Mouse (Mus musculus) brown adipose tissue, adult 24 weeks (tissue): ENCODE data around the gene Prr14l. TPM values are rescaled to one million over a fixed set of nuclear protein-coding genes. Genes with fewer than 3 reads are reported as not detected.
"Not testable (repeated sequence)": the region's sequence is repeated elsewhere in the genome, so short reads cannot be mapped to it uniquely, and the experiment has no call there.

ENCODE experiments used
- H3K27ac ChIP-seq: fragments of 200-500 bp; replicated peaks from 2 replicates; pipeline ENCODE4 v1.5.1; 2012; ENCODE audit warnings: low read depth, mild to moderate bottlenecking, low read length
- H3K4me1 ChIP-seq: fragments of 200-500 bp; 2 replicates; pipeline ENCODE4 v1.6.1; 2012; ENCODE audit warnings: low read length, mixed read lengths; ENCODE audit not compliant: control insufficient read depth, insufficient read depth, insufficient read length
- H3K4me3 ChIP-seq: fragments of 200-500 bp; 2 replicates; pipeline ENCODE4 v1.5.1; 2012; ENCODE audit warnings: low read depth, mild to moderate bottlenecking, low read length, moderate library complexity; ENCODE audit not compliant: insufficient read depth
- polyA plus RNA-seq: library from polyadenylated mRNA; stranded (reverse); fragments of >200 nt; gene quantifications from 2 replicates; pipeline ENCODE4 v1.2.4, GENCODE M21; 2012; ENCODE audit not compliant: missing spikeins, insufficient read depth, insufficient read length

Gene Prr14l
- 2.8 and 3.6 TPM in 2 replicates for polyA plus RNA-seq

DNA sequence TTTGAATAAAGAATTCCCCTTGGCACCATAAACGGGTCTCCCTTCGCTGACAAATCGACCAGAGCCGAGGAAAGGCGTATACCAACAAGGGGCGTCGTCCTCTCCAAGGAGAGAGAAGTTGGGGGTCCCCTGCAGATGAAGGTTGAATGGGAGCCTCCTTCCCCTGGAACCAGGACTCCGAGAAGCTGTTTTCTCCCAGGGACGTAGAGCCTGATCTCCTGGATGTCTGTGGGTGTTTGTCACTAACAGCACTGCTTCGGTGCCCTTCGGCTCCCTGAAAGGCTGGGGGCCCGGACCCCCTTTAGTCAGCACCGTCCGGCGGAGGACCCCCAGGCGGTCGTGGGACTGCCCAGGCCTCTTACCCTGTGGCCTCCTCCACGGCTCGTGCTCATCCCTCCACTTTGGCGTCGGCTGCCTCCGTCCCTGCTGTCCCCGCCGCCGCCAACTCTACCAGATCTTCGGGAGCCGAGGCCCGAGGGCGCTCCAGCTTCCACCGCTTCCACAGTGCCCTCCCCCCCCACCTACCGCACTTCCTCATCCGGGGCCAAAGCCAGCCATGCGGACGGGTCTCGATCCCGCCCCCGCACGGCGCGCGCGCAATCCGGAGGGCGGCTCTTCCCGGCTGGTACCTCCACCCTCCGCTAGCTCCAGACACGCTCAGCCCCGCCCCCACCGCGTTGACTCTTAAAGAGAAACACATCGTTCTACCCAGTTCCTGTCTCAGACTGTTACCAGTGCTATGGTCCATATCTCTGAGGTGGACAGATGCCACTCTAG, at the start of gene Prr14l:
Prr14l (minus strand) TSS at position 526 of the 777 bp plus-strand sequence.
- Histone ChIP-seq H3K4me1 (peaks cover 8% of the 10 kb centered on the region; the same call in 1 of the 2 replicates), H3K27ac (peak within 1 kb of the TSS; percentile 69)

DNA sequence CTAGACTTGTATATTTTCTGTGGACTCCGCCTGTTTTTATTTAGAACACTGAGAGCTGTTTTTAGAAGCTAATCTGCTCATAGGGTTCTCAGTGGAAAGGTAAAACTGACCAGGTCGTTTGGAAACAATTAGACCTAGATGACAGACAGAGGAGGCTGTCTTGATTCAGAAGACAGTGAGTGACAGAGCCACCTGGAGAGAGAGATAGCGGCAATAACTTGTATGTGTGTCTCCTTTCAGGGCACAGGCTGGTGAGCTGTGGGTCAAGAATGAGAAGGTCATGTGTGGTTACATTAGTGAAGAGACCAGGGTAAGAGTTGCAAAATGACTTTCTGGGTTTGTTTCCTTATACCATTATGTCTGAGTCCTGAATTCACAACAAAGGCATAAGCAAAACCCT, 32.7 kb upstream of the Prr14l start:
- no peaks in the 10 kb centered on the region for H3K4me1 ChIP-seq
- H3K27ac ChIP-seq, result no peak overlapping the region
- H3K4me3 ChIP-seq, result no peak overlapping the region

More for the DNA sequence above, at the start of gene Prr14l:
- peak within 1 kb of the TSS; percentile 86 for H3K4me3 ChIP-seq

DNA sequence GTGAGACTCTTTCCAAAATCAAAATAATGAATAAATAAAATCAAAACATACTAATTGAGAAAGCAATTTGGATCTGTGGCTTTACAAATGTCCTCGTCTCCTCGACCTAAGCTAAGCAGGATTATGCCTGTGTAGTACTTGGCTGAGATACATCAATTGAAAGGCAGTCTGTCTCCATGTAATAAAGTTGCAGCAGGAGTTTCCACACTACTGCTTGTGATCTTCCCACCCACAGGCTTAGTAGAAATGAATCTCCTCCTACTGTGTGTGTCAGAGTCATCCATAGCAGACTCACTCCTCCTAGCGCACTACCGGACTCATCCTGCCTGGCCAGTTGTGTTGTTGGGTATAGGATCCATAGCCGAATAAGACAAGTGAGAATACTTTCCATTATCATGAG, 18.3 kb upstream of the Prr14l start:
- no peak overlapping the region for H3K27ac ChIP-seq
- no peak overlapping the region for H3K4me3 ChIP-seq
- H3K4me1 ChIP-seq, result no peaks in the 10 kb centered on the region

DNA sequence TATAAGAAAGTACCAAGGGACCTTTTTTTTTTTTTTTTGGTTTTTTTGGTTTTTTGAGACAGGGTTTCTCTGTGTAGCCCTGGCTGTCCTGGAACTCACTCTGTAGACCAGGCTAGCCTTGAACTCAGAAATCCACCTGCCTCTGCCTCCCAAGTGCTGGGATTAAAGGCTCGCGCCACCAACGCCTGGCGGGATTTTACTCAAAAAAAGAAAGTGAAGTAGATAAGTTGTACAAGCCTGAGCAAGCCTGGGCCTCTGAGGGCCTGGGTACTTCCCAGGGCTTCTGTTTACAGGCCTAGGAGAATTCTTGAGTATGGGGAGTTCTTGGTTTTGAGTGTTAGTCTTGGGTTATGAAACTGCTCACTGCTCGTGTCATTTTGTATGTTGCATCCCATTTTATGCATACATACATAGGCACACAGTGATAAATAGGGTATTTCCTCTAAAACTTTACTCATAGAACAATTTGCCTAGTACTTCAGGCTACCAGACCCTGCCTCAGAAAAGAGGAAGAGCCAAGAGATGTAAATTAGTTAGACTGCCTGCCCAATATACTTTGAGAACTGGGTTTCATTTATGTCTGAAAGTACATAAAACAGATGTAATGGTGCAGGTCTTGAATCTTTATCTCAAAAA, 15.5 kb upstream of the Prr14l start:
- Histone ChIP-seq H3K27ac (no peak overlapping the region), H3K4me3 (no peak overlapping the region), H3K4me1 (no peaks in the 10 kb centered on the region)

DNA sequence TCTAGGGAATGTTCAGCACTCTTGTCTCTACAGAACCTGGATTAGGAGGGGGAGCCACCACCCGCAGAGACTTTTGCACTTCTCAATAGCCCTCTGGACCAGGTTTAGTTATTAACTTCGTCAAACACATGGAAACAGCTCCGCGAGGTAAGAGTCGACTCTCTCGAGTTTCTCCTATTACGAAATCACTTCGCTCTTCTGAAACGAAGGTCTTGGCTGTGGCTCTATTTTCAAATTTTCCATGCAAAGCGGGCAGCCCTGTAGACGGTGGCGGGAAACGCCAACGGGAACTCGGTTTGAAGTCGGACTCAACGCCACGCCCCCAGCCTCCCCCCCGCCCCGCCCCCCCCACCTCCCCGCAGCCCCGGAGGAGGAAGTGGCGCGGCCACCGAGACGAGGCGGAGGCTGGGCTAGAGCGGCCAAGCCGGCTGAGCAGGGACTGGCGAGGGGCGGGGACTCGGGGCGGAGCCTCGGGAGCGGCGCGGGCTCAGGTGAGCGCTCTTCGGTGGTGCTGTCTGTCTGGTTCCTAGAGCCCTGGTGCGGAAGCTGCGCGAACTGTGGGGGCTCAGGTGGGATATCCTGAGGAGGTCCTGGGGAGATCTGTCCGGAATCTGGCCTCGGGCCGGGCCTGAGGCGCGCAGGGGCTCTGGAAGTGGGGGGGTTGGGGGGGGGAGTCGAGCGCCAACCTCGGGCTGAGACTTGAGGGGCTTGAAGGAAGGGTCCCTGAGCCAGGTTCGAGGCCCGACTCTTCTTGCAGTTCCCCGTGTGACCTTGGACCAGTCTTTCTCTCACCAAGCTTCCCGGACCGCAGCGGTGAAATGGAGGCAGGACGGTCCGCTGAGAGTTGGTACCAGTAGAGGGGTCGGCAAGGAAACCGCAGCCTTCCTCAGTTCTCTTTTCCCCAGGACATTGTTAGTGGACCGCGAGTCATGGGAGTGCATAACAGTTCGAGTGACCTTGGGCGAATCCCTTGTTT, 9.5 kb upstream of the Prr14l start, which contains the start of gene Depdc5:
Depdc5 (plus strand) TSS at position 449 of the 976 bp plus-strand sequence.
- Histone ChIP-seq H3K4me3 (peak within 1 kb of the TSS; percentile 83), H3K4me1 (no peaks in the 10 kb centered on the region), H3K27ac (peak within 1 kb of the TSS; percentile 67)

DNA sequence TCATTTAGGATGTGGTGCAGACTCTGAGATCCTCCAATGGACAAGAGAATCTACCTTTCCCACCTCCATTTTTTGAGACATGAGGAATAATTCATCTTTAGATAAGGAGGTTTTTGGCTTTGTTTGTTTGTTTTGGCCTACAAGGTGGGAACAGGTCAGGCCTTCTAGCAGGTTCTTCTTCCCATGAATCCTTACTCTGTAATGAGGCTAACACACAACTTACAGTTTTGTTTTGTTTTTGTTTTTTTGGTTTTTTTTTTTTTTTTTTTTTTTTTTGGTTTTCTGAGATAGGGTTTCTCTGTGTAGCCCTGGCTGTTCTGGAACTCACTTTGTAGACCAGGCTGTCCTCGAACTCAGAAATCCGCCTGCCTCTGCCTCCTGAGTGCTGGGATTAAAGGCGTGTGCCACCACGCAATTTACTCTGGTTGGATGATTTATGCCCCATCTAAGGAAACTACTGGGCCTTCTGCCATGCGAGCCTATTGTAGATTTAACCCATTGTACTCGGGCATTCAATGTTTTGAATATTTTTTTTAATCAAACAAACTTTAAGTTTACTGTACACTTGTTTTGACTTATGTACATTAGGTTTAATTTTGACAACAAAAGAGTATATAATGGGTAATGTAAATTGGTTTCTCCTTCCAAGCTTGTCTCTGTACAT, 8.5 kb upstream of the Prr14l start:
- Histone ChIP-seq H3K4me3 (no peak overlapping the region), H3K4me1 (no peaks in the 10 kb centered on the region), H3K27ac (no peak overlapping the region)

DNA sequence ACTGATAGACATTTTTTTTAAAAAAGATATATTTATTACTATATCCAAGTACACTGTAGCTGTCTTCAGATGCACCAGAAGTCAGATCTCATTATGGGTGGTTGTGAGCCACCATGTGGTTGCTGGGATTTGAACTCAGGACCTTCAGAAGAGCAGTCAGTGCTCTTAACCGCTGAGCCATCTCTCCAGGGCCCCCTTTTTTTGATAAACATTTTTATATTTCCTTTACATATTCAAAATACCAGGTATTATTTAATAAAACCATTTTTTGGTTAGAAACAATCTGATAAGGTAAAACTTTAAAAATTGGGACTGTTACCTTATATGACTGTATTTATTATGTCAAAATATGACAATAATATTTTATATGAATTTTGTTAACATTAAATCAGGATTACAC, 7.0 kb upstream of the Prr14l start:
- H3K4me3 ChIP-seq, result no peak overlapping the region
- no peaks in the 10 kb centered on the region for H3K4me1 ChIP-seq
- no peak overlapping the region for H3K27ac ChIP-seq

DNA sequence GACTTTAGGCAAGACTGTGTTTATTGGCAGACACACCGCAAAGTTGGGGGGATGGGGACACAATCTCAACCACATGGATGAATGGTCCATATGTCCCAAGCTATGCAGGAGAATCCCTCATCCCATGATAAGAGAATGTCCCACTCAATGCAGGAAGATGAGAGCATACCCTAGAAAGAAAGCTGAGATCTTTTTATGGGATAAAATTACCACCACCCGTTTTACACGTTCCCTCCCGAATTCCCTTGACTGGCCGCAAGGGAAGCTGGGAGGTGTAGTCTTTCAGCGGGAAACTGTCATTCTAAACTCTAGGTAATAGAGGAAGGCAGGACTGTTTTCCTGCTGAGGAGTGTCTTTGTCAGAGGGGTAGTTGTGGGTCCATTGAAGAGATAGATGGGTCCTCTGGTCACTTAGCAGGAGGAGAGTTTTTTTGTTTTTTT, 3.7 kb upstream of the Prr14l start:
- Histone ChIP-seq H3K27ac (no peak overlapping the region), H3K4me1 (no peaks in the 10 kb centered on the region), H3K4me3 (peak overlapping the region; percentile 66)

DNA sequence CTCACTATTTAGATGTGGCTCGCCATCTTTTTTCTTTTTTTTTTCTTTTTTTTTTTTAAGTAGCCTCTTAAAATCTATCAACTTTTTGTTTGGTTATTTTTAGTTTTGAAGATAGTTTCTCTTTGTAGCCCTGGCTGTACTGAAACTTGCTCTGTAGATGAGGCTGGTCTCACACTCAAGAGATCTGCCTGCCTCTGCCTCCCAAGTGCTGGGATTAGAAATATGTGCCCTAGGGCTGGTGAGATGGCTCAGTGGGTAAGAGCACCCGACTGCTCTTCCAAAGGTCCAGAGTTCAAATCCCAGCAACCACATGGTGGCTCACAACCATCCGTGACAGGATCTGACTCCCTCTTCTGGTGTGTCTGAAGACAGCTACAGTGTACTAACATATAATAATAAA, 1.2 kb upstream of the Prr14l start:
- not testable (repeated sequence) for H3K4me1 ChIP-seq, H3K4me3 ChIP-seq, H3K27ac ChIP-seq

DNA sequence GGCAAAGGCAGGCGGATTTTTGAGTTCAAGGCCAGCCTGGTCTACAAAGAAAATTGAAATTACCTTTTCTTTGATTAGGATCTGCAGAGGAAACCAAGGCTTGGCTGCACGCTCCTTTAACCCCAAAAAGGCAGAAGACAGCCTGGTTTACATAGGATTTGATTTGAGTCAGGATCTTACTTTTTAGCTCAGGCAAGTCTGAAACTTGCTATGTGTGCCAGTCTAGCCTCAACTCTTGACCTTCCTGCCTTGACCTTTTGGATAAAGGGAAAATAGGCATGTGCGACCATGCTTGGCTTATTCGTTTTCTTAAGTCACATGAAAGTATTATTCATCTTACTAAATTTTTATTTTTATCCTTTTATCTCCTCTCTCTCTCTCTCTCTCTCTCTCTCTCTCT, 762 bp upstream of the Prr14l start:
- H3K4me1 ChIP-seq, result peaks cover 8% of the 10 kb centered on the region; the same call in 1 of the 2 replicates
- no peak overlapping the region for H3K27ac ChIP-seq
- no peak overlapping the region for H3K4me3 ChIP-seq

DNA sequence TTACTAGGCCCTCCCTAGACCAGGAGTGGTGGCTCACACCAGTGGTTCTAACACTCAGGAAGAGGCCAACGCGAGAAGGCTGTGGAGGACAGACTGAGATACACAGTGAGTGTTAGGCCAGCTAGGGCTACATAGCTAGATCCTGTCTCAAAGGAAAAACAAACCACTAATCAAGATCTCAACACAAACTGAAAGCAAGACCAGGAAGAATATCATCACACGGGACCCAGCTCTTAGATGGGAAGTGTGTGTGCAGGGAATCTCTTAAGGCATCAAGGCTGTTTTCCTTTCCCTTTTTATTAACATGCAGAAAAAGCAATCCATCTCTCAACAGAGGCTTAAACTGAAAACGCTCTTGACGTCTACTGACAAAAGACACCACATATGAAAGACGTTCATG, 2.0 kb downstream of the Prr14l start:
- Histone ChIP-seq H3K4me3 (no peak overlapping the region), H3K27ac (no peak overlapping the region)

DNA sequence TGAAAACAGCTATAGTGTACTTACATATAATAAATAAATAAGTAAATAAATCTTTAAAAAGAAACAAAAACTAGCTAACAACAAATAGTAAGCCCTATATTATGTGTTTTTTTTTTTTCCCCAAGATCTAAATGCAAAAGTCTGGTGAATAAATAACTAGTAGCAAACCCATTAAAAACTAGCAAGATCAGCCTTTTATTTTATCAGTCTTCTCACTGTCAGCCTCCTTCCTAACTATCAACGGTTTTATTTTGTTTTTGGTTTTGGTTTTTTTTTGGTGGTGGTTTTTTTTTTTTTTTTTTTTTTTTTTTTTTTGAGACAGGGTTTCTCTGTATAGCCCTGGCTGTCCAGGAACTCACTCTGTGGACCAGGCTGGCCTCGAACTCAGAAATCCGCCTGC, 4.5 kb downstream of the Prr14l start:
- not testable (repeated sequence) for H3K27ac ChIP-seq

More for the DNA sequence above, 2.0 kb downstream of the Prr14l start:
- H3K4me1 ChIP-seq, result peaks cover 8% of the 10 kb centered on the region; the same call in 1 of the 2 replicates

DNA sequence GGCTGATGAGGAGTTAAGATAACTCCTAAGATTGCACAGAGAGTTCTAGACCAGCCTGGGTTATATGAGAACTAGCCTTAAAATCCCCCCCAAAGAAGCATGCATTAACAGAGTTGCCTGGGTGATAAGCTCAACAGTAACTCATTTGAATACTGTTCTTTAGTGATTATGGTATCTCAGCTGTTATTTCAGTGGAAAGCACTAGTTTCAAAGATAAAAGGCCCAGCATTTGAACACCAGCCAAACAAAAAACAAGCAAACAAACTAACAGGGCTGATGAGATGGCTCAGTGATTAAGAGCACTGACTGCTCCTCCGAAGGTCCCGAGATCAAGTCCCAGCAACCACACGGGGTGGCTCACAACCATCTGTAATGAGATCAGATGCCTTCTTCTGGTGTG, 4.9 kb downstream of the Prr14l start:
- Histone ChIP-seq H3K4me1 (peaks cover 8% of the 10 kb centered on the region; the same call in 1 of the 2 replicates), H3K4me3 (no peak overlapping the region), H3K27ac (no peak overlapping the region)

More for the DNA sequence above, 4.5 kb downstream of the Prr14l start:
- H3K4me3 ChIP-seq, H3K4me1 ChIP-seq: not testable (repeated sequence)

DNA sequence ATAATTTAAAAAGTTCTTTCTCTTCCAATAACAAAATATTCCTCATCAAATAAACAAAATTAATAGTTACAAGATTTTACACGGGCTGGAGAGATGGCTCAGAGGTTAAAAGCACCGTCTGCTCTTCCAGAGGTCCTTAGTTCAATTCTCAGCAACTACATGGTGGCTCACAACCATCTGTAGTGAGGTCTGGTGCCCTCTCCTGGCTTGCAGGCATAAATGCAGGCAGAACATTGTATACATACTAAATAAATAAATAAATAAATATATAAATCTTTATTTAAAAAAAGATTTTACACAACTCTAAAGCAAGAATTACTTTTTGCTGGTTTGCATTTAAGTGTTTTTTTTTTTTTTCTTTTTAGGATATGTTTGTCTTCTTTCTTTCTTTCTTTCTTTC, 14.0 kb downstream of the Prr14l start:
- Histone ChIP-seq H3K27ac (no peak overlapping the region), H3K4me3 (no peak overlapping the region), H3K4me1 (no peaks in the 10 kb centered on the region)
